Mouse (Mus musculus) 3T3-L1 (cell line): ENCODE measurements around the gene Lpp.

ENCODE experiments used
- DNase-seq: peaks from one replicate; pipeline ENCODE4 v3.0.0-alpha.2; 2015; ENCODE audit warnings: low read depth, low spot score

Lpp gene

GRCm38 (mm10) chr16:24399524-24399923, 6.2 kb downstream of the Lpp start:
- DNase-seq: no peak

GRCm38 (mm10) chr16:24400776-24401175, 7.5 kb downstream of the Lpp start:
- DNase-seq: no peak

GRCm38 (mm10) chr16:24402801-24403200, 9.5 kb downstream of the Lpp start:
- DNase-seq: no peak

GRCm38 (mm10) chr16:24403733-24404380, 10.6 kb downstream of the Lpp start:
- no peak for DNase-seq

- no peak for DNase-seq
Measured at GRCm38 (mm10) chr16:24406521-24406920, 13.2 kb downstream of the Lpp start.

GRCm38 (mm10) chr16:24411281-24411680, 18.0 kb downstream of the Lpp start:
- no peak for DNase-seq

- no peak for DNase-seq
Measured at GRCm38 (mm10) chr16:24412193-24412592, 18.9 kb downstream of the Lpp start.

- no peak for DNase-seq
Measured at GRCm38 (mm10) chr16:24413059-24413458, 19.8 kb downstream of the Lpp start.

- peak; percentile 74 for DNase-seq
Measured at GRCm38 (mm10) chr16:24418022-24418421, 24.7 kb downstream of the Lpp start.

GRCm38 (mm10) chr16:24420603-24421120, 27.4 kb downstream of the Lpp start:
- no peak for DNase-seq

GRCm38 (mm10) chr16:24421687-24422418, 28.5 kb downstream of the Lpp start:
- no peak for DNase-seq

GRCm38 (mm10) chr16:24423196-24423595, 29.9 kb downstream of the Lpp start:
- DNase-seq: no peak

- DNase-seq: no peak
Measured at GRCm38 (mm10) chr16:24423751-24424150, 30.4 kb downstream of the Lpp start.

- DNase-seq: no peak
Measured at GRCm38 (mm10) chr16:24424356-24424977, 31.2 kb downstream of the Lpp start.

- DNase-seq: no peak
Measured at GRCm38 (mm10) chr16:24425816-24426215, 32.5 kb downstream of the Lpp start.

GRCm38 (mm10) chr16:24427606-24428005, 34.3 kb downstream of the Lpp start:
- no peak for DNase-seq

- peak; percentile 85 for DNase-seq
Measured at GRCm38 (mm10) chr16:24428055-24428454, 34.7 kb downstream of the Lpp start.

GRCm38 (mm10) chr16:24428742-24429141, 35.4 kb downstream of the Lpp start:
- DNase-seq: no peak

- no peak for DNase-seq
Measured at GRCm38 (mm10) chr16:24429691-24430090, 36.4 kb downstream of the Lpp start.

GRCm38 (mm10) chr16:24431808-24432207, 38.5 kb downstream of the Lpp start:
- DNase-seq: peak; percentile 89

GRCm38 (mm10) chr16:24433563-24433962, 40.3 kb downstream of the Lpp start:
- DNase-seq: no peak

- peak; percentile 65 for DNase-seq
Measured at GRCm38 (mm10) chr16:24434026-24434425, 40.7 kb downstream of the Lpp start.
